Mouse (Mus musculus) T-helper 2 cell (primary cell): ENCODE results near the gene Gda.

Experiments used
- in situ Hi-C: fragments of 300-600 bp; cut with MboI, MseI; formaldehyde crosslinking; loops from one replicate; pipeline ENCODE4 v1.15.1; 2025; ENCODE audit warnings: high pct_unique_total_duplicates

The Gda gene

GRCm38 (mm10) chr19:21473345-21473744 is at the start of gene Gda:
Gda (minus strand) TSS chr19:21473445.
- in situ Hi-C loops: no loop called here

GRCm38 (mm10) chr19:21520280-21520679 is 47.0 kb upstream of the Gda start:
- in situ Hi-C loops: no loop called here

GRCm38 (mm10) chr19:21510116-21510515 is 36.9 kb upstream of the Gda start:
- in situ Hi-C loops: no loop called here

- in situ Hi-C loops: no loop called here
Observed at GRCm38 (mm10) chr19:21507561-21508232, 34.5 kb upstream of the Gda start.

- in situ Hi-C loops: no loop called here
Observed at GRCm38 (mm10) chr19:21507133-21507532, 33.9 kb upstream of the Gda start.

GRCm38 (mm10) chr19:21504716-21505115 is 31.5 kb upstream of the Gda start:
- in situ Hi-C loops: no loop called here

- in situ Hi-C loops: no loop called here
Observed at GRCm38 (mm10) chr19:21499394-21499983, 26.2 kb upstream of the Gda start.

GRCm38 (mm10) chr19:21495817-21496216 is 22.6 kb upstream of the Gda start:
- in situ Hi-C loops: no loop called here

GRCm38 (mm10) chr19:21493807-21494521 is 20.7 kb upstream of the Gda start:
- in situ Hi-C loops: no loop called here

GRCm38 (mm10) chr19:21491391-21491790 is 18.1 kb upstream of the Gda start:
- in situ Hi-C loops: no loop called here

GRCm38 (mm10) chr19:21487124-21487944 is 14.1 kb upstream of the Gda start:
- in situ Hi-C loops: no loop called here

GRCm38 (mm10) chr19:21482096-21482495 is 8.9 kb upstream of the Gda start:
- in situ Hi-C loops: no loop called here

GRCm38 (mm10) chr19:21481031-21481430 is 7.8 kb upstream of the Gda start:
- in situ Hi-C loops: no loop called here

- in situ Hi-C loops: no loop called here
Observed at GRCm38 (mm10) chr19:21480053-21480419, 6.8 kb upstream of the Gda start.

- in situ Hi-C loops: no loop called here
Observed at GRCm38 (mm10) chr19:21479183-21480052, 6.2 kb upstream of the Gda start.

GRCm38 (mm10) chr19:21478538-21478937 is 5.3 kb upstream of the Gda start:
- in situ Hi-C loops: no loop called here

GRCm38 (mm10) chr19:21477780-21478179 is 4.5 kb upstream of the Gda start:
- in situ Hi-C loops: no loop called here

- in situ Hi-C loops: no loop called here
Observed at GRCm38 (mm10) chr19:21476782-21477181, 3.5 kb upstream of the Gda start.

- in situ Hi-C loops: no loop called here
Observed at GRCm38 (mm10) chr19:21472121-21472780, 994 bp downstream of the Gda start.

GRCm38 (mm10) chr19:21461221-21461960 is 11.9 kb downstream of the Gda start:
- in situ Hi-C loops: no loop called here
